Mouse (Mus musculus) myocyte (in vitro differentiated cells): ENCODE results near the gene Clasrp. TPM values are rescaled to one million over a fixed set of nuclear protein-coding genes. Genes with fewer than 3 reads are reported as not detected.

Experiments used
- H3K27me3 ChIP-seq: one replicate; pipeline ENCODE4 v1.6.1; 2011; ENCODE audit not compliant: control insufficient read depth, insufficient read depth, insufficient read length
- H3K36me3 ChIP-seq: one replicate; pipeline ENCODE4 v1.6.1; 2011; ENCODE audit not compliant: control insufficient read depth, insufficient read depth
- H3K4me2 ChIP-seq: one replicate; pipeline ENCODE4 v1.6.1; 2011; ENCODE audit warnings: low read depth, control low read depth
- H3K4me3 ChIP-seq: one replicate; pipeline ENCODE4 v1.5.1; 2011; ENCODE audit warnings: mild to moderate bottlenecking, control low read depth, moderate library complexity
- H3K79me2 ChIP-seq: one replicate; pipeline ENCODE4 v1.6.1; 2011; ENCODE audit not compliant: control insufficient read depth, insufficient read depth
- H3ac ChIP-seq: one replicate; pipeline ENCODE4 v1.6.1; 2011; ENCODE audit not compliant: control insufficient read depth, insufficient read length
- CEBPB ChIP-seq: IDR thresholded peaks from 2 replicates; pipeline ENCODE4 v1.6.1; 2011; ENCODE audit warnings: mild to moderate bottlenecking, moderate library complexity; ENCODE audit not compliant: poor library complexity, insufficient read depth, severe bottlenecking
- E2F4 ChIP-seq: IDR thresholded peaks from one replicate; pipeline ENCODE4 v1.6.1; 2011; ENCODE audit warnings: mild to moderate bottlenecking, control low read depth, moderate library complexity; ENCODE audit not compliant: insufficient read depth
- MAX ChIP-seq: IDR thresholded peaks from one replicate; pipeline ENCODE4 v1.6.1; 2011; ENCODE audit warnings: low read depth, mild to moderate bottlenecking, control low read depth
- MYOD1 ChIP-seq, 3 experiments: IDR thresholded peaks; one replicate each; pipeline ENCODE4 v1.6.1; 2011; ENCODE audit warnings: control low read depth in 2 of 3, low read depth in 2 of 3, mild to moderate bottlenecking in 2 of 3, moderate library complexity in 1 of 3; ENCODE audit not compliant: insufficient read length in 2 of 3, control insufficient read depth in 1 of 3
- MYOG ChIP-seq, 3 experiments: IDR thresholded peaks; one replicate each; pipeline ENCODE4 v1.6.1; 2011; ENCODE audit warnings: control low read depth in 2 of 3, low read depth in 2 of 3, mild to moderate bottlenecking in 2 of 3; ENCODE audit not compliant: insufficient read length in 2 of 3, control insufficient read depth in 1 of 3, insufficient read depth in 1 of 3
- POLR2A ChIP-seq: IDR thresholded peaks from one replicate; pipeline ENCODE4 v1.6.1; 2011; ENCODE audit warnings: low read depth, mild to moderate bottlenecking, control low read depth, moderate library complexity; ENCODE audit not compliant: insufficient read length
- POLR2AphosphoS2 ChIP-seq: IDR thresholded peaks from one replicate; pipeline ENCODE4 v1.6.1; 2011; ENCODE audit warnings: low read depth, control low read depth; ENCODE audit not compliant: insufficient read length
- REST ChIP-seq: IDR thresholded peaks from one replicate; pipeline ENCODE4 v1.6.1; 2011; ENCODE audit warnings: mild to moderate bottlenecking, control low read depth, moderate library complexity; ENCODE audit not compliant: insufficient read depth, insufficient read length
- SRF ChIP-seq: IDR thresholded peaks from one replicate; pipeline ENCODE4 v1.6.1; 2011; ENCODE audit warnings: low read depth; ENCODE audit not compliant: control insufficient read depth, insufficient read length
- TCF12 ChIP-seq: IDR thresholded peaks from one replicate; pipeline ENCODE4 v1.6.1; 2011; ENCODE audit warnings: mild to moderate bottlenecking, control low read depth; ENCODE audit not compliant: poor library complexity, insufficient read depth, severe bottlenecking
- TCF3 ChIP-seq: IDR thresholded peaks from one replicate; pipeline ENCODE4 v1.6.1; 2011; ENCODE audit warnings: low read depth, control low read depth; ENCODE audit not compliant: insufficient read length
- USF1 ChIP-seq: IDR thresholded peaks from one replicate; pipeline ENCODE4 v1.6.1; 2011; ENCODE audit warnings: low read depth, mild to moderate bottlenecking, control low read depth, moderate library complexity
- polyA plus RNA-seq: library from polyadenylated mRNA; unstranded; fragments of >200 nt; fragmentation: generic; extraction: Trizol; gene quantifications from one replicate; pipeline ENCODE4 v1.2.1, GENCODE M21; 2012; ENCODE audit warnings: missing spikeins

Clasrp gene
- polyA plus RNA-seq, 1 experiment, result 14.8 TPM

DNA sequence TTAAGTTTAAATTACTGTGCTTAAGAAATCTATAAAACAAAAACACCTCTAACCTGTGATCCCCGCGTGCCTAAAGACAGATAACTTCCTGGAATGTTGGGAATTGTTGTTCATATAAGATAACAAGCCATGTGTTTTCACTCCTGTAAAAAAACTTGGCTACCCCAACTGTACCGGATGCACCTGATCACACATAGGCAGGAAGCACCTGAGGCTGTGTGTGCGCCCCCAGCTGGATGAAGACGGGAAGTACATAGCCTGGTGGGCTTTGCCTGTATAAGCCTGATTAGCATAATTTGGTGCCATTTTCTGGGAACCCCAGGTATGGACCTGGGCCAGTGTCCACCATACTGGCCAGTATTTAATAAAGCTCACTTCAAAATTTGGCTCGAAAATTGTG, 60.7 kb downstream of the Clasrp start:
- Histone ChIP-seq H3K27me3 (no peaks in the 10 kb centered on the region), H3K4me2 (no peak overlapping the region), H3K36me3 (no peaks in the 10 kb centered on the region), H3ac (no peak overlapping the region), H3K79me2 (peaks cover 32% of the 10 kb centered on the region), H3K4me3 (no peak overlapping the region)
- TF ChIP-seq MYOG (IDR thresholded peaks at IDR 0.05; ENCODE audit: control insufficient read depth in 1 of 3, insufficient read depth in 1 of 3, insufficient read length in 2 of 3, low read depth in 2 of 3) (no peak), TCF3 (no peak), MYOD1 (IDR thresholded peaks at IDR 0.05; ENCODE audit: control insufficient read depth in 1 of 3, insufficient read length in 2 of 3, low read depth in 2 of 3) (no peak), USF1 (no peak), E2F4 (no peak), REST (no peak), POLR2A (no peak), TCF12 (no peak), SRF (no peak), MAX (no peak)

DNA sequence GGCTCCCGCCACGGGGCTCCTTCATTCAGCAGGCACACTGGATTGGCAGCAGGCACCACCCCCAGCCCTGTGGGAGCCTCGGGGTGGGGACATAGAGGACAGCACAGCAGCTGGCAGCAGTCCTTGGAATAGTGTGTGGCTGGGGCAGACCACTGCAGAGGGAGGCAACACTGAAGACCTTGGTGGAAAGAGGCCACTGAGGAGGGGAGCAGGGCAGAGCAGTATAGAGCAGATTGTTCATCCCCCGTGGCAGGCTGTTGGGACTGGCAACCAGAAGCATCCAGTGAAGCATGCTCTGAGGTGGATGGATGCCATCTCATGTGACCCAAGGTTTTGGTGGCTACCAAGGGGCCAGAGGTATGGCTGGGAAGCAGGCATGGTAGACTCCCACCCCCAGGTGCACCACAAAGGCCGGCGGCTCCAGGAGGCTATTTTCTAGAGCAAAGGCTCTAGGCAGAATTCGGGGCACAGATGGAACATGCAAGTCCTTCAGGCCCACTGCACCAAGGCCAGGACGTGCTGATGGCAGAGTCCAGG, 62.1 kb downstream of the Clasrp start:
- no peak overlapping the region for H3K4me3 ChIP-seq
- H3ac ChIP-seq, result no peak overlapping the region
- H3K4me2 ChIP-seq, result no peak overlapping the region
- H3K27me3 ChIP-seq, result no peaks in the 10 kb centered on the region
- TF ChIP-seq USF1 (no peak), TCF3 (no peak), POLR2AphosphoS2 (no peak), MYOD1 (IDR thresholded peaks at IDR 0.05; ENCODE audit: control insufficient read depth in 1 of 3, insufficient read length in 2 of 3, low read depth in 2 of 3) (peak in 2 of 3 experiments; percentile 19 to 35), MYOG (IDR thresholded peaks at IDR 0.05; ENCODE audit: control insufficient read depth in 1 of 3, insufficient read depth in 1 of 3, insufficient read length in 2 of 3, low read depth in 2 of 3) (peak in 2 of 3 experiments; percentile 27 to 84), SRF (peak; percentile 7)
- peaks cover 20% of the 10 kb centered on the region for H3K79me2 ChIP-seq
- H3K36me3 ChIP-seq, result no peaks in the 10 kb centered on the region

DNA sequence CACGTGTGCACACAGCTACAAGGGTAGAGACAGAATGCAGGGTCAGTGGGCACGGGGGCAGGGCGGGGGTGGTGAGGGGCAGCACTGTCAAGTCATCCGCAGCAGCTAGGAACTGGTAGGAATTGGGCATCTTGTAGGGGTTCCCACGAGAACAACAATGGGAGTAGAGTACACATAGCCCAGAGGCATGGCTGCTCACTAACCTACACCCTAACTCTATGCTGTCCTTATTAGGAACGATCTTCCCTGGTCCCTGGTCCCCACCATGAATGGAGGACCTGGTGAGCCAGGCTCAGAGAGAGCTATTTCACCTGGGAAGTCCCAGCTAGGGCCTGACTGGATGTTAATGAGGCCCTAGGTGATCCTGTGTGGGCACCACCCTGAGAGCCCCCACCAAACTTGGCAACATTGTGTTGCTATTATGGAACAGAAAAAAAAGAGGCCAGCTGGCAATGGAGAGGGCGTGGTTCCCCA, 62.6 kb downstream of the Clasrp start:
- TF ChIP-seq MAX, result no peak
- no peak for TF ChIP-seq POLR2AphosphoS2
- no peak for TF ChIP-seq USF1
- no peak for TF ChIP-seq POLR2A
- no peak for TF ChIP-seq TCF3
- TF ChIP-seq REST, result no peak
- TF ChIP-seq TCF12, result no peak
- no peak for TF ChIP-seq E2F4
- TF ChIP-seq MYOG (IDR thresholded peaks at IDR 0.05; ENCODE audit: control insufficient read depth in 1 of 3, insufficient read depth in 1 of 3, insufficient read length in 2 of 3, low read depth in 2 of 3), result no peak
- no peak for TF ChIP-seq CEBPB
- no peaks in the 10 kb centered on the region for H3K36me3 ChIP-seq
- H3K79me2 ChIP-seq, result peaks cover 15% of the 10 kb centered on the region
- H3K4me2 ChIP-seq, result peak overlapping the region; percentile 30
- H3K4me3 ChIP-seq, result no peak overlapping the region
- H3K27me3 ChIP-seq, result no peaks in the 10 kb centered on the region
- H3ac ChIP-seq, result no peak overlapping the region

DNA sequence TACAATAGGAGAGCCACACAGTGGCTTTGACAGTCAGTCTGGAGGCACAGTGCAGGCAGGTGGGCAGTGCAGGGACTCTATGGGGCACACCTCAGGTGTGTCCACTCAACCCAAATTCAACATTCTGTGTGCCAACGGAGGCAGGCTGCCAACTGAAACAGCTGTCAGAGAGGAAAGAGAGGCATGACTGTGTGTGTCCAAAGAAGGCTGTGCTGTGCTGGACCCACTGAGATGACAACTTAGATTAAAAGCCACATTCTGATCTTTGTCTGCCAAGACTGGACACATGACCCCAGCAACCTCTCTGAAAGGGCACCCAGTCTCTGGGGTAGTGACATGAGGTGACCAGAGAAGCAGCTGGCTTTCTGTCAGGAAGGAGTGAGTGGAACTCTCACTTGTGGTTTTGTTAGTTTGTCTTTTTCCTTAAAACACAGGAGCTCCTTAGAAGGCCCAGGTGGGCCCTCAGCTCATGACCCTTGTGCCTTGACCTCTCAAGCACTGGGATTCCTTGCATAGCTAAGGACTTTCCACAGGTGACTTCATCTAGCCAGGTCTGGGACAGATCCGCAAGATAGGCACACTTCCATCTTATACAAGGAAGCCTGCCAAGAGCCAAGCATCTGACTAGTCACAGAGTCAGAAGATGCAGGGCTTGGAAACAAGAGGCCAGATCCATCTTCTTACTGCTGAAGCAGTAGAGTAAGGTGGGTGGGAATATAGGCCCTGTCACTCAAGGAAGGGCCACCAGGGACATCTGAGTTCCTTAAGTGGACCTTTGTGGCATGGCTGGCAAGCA, 63.3 kb downstream of the Clasrp start:
- Histone ChIP-seq H3K27me3 (no peaks in the 10 kb centered on the region), H3K79me2 (peaks cover 10% of the 10 kb centered on the region), H3K4me2 (peak overlapping the region; percentile 30), H3K36me3 (no peaks in the 10 kb centered on the region), H3ac (no peak overlapping the region), H3K4me3 (no peak overlapping the region)
- TF ChIP-seq POLR2AphosphoS2 (no peak), MYOG (IDR thresholded peaks at IDR 0.05; ENCODE audit: control insufficient read depth in 1 of 3, insufficient read depth in 1 of 3, insufficient read length in 2 of 3, low read depth in 2 of 3) (peak in 1 of 3 experiments; percentile 68), SRF (no peak), TCF3 (no peak), POLR2A (no peak), REST (no peak), USF1 (no peak), CEBPB (no peak), MAX (no peak), TCF12 (no peak), MYOD1 (IDR thresholded peaks at IDR 0.05; ENCODE audit: control insufficient read depth in 1 of 3, insufficient read length in 2 of 3, low read depth in 2 of 3) (peak in 1 of 3 experiments; percentile 61)
